ENCODE assay signal across 12 mouse cellular contexts in the genomic region with DNA sequence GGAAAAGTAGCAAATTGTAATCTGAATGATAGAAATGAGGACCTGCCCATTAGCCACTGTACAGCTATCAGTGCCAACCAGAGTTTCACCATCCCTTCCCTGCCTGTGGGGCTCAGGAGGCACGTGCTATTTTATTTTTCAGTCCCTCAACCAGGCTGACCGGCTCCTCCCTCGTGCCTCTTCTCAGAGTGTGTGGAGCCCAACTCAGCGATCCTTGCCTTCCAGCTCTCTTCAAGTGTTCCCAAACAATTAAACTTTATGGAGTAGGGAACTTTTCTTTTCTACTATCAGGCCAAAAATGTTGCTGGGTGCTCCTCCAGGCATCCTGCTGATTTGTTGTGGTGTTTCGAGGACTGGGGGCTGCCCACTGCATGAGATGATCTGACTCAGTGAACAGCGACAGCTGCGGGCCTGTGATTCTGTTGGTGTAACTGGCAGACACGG. TPM values are rescaled to one million over a fixed set of nuclear protein-coding genes. Genes with fewer than 3 reads are reported as not detected.
DNase-seq lines count a peak whose midpoint lies in the region; ATAC-seq and TF ChIP-seq lines count a peak whose summit lies in the region.
"Had no signal": no experiment of that assay in that cellular context is flagged by ENCODE, and none has a peak within 500 bp of the region (broad histone marks: within the 10 kb centered on the region; RNA-seq: fewer than 3 reads in every experiment).

No protein-coding gene starts in this region.

- no peaks in the 10 kb centered on the region for H3K9me3 ChIP-seq in lung, embryonic 16.5 days (ENCODE audit: control insufficient read depth, low read length)
- no peaks in the 10 kb centered on the region for H3K9me3 ChIP-seq in lung, postnatal 0 days (ENCODE audit: low read length)
- H3K9me3 ChIP-seq: embryonic facial prominence, embryonic 13.5 days; heart, embryonic 10.5 days had no signal

- no peak overlapping the region for H3K4me2 ChIP-seq in lung, embryonic 16.5 days (ENCODE audit: low read depth, low read length)
- no peak overlapping the region for H3K4me2 ChIP-seq in lung, postnatal 0 days (replicated peaks; ENCODE audit: low read depth, low read length)
- H3K4me2 ChIP-seq: embryonic facial prominence, embryonic 13.5 days had no signal

- no peak for TF ChIP-seq EP300 in lung, postnatal 0 days (IDR thresholded peaks at IDR 0.05)

- no peak for TF ChIP-seq CTCF in lung, postnatal 0 days (IDR thresholded peaks at IDR 0.05)

- peak overlapping the region; percentile 40 for H3K27ac ChIP-seq in lung, embryonic 16.5 days (ENCODE audit: low read length)
- no peak overlapping the region for H3K27ac ChIP-seq in lung, postnatal 0 days (ENCODE audit: low read length)
- H3K27ac ChIP-seq: embryonic facial prominence, embryonic 13.5 days; heart, embryonic 10.5 days had no signal

- intact Hi-C loops in heart, postnatal 14 days (cut with DNase I): loop anchor here (10.0 kb wide), 1 partner anchor 169 kb away; no protein-coding TSS in a partner anchor

- no peak overlapping the region for H3K4me3 ChIP-seq in lung, embryonic 16.5 days (ENCODE audit: low read length)
- H3K4me3 ChIP-seq in lung, postnatal 0 days (ENCODE audit: low read depth, low read length): no peak overlapping the region
- H3K4me3 ChIP-seq: embryonic facial prominence, embryonic 13.5 days; heart, embryonic 10.5 days had no signal

- no peak for DNase-seq in lung, postnatal 0 days (ENCODE audit: low spot score)
- DNase-seq in MEL-GATA-1-ER (ENCODE audit: extremely low read depth, low read depth) (peak; percentile 31), liver (peak; percentile 80)
- DNase-seq in spleen, adult 12 weeks (ENCODE audit: low spot score): peak; percentile 57
- DNase-seq in heart, postnatal 14 days: no peak
- DNase-seq in layer of hippocampus, adult 11-12 months (ENCODE audit: low spot score): no peak
- DNase-seq in frontal cortex, postnatal 25 days (ENCODE audit: low spot score in 2 of 2): no peak
- DNase-seq: cerebellum, adult 9-10 months; lung, adult 2 months had no signal

- H3K9ac ChIP-seq in lung, embryonic 16.5 days (ENCODE audit: low read length): no peak overlapping the region
- H3K9ac ChIP-seq in lung, postnatal 0 days (replicated peaks; ENCODE audit: low read depth): no peak overlapping the region
- H3K9ac ChIP-seq: embryonic facial prominence, embryonic 13.5 days had no signal

- H3K4me1 ChIP-seq in lung, embryonic 16.5 days (replicated peaks; ENCODE audit: control insufficient read depth, insufficient read depth, low read length): peaks cover 8% of the 10 kb centered on the region; the same call in 1 of the 2 replicates
- H3K4me1 ChIP-seq in lung, postnatal 0 days (ENCODE audit: insufficient read depth, low read depth, low read length): no peaks in the 10 kb centered on the region

- H3K27me3 ChIP-seq in lung, embryonic 16.5 days (ENCODE audit: control insufficient read depth, insufficient read depth, low read depth, low read length): no peaks in the 10 kb centered on the region
- no peaks in the 10 kb centered on the region for H3K27me3 ChIP-seq in lung, postnatal 0 days (replicated peaks; ENCODE audit: insufficient read depth, low read length)

- no peaks in the 10 kb centered on the region for H3K36me3 ChIP-seq in lung, embryonic 16.5 days (ENCODE audit: control insufficient read depth, insufficient read depth, low read length)
- H3K36me3 ChIP-seq in lung, postnatal 0 days (ENCODE audit: insufficient read depth, low read length): no peaks in the 10 kb centered on the region
- H3K36me3 ChIP-seq: embryonic facial prominence, embryonic 13.5 days; heart, embryonic 10.5 days had no signal

- ATAC-seq in lung, embryonic 16.5 days (ENCODE audit: low read depth): no peak
- ATAC-seq in lung, postnatal 0 days: no peak

- 50% methylated on average over 8 of the region's 8 CpGs for WGBS in lung, embryonic 16.5 days
- 53% methylated on average over 8 of the region's 8 CpGs for WGBS in lung, postnatal 0 days

RNA-seq across cellular contexts. Expression of a gene that starts 1.4 kb away (rescaled TPM):
- 7.3 and 7.4 TPM in 2 replicates for polyA plus RNA-seq in lung, embryonic 16.5 days (2015; fragmentation: Nextera tagmentation; extraction: Ambion mirVana)
- 4.5 and 5.6 TPM in 2 replicates for polyA plus RNA-seq in lung, postnatal 0 days (2015; fragmentation: Nextera tagmentation; extraction: Ambion mirVana)
- total RNA-seq in heart, postnatal 14 days (2021): 1 to 10 TPM; 3.2 to 4.2 TPM

Comparison
In these comparisons a context has a peak if more than half of its experiments do, and no peak if none do; other contexts are left out.
1. DNase-seq: peak in MEL-GATA-1-ER (single experiment), liver (single experiment) and spleen, adult 12 weeks (single experiment); none in lung, postnatal 0 days (single experiment), heart, postnatal 14 days (0 of 2), layer of hippocampus, adult 11-12 months (single experiment) and frontal cortex, postnatal 25 days (0 of 2).